Comparison of ENCODE assay signal across 24 mouse cellular contexts in genomic region chr5:74861297-74861696, GRCm38 (mm10).
DNase-seq lines count a peak whose midpoint lies in the region; ATAC-seq and TF ChIP-seq lines count a peak whose summit lies in the region.
"Had no signal": no experiment of that assay in that cellular context is flagged by ENCODE, and none has a peak within 500 bp of the region (broad histone marks: within the 10 kb centered on the region; RNA-seq: fewer than 3 reads in every experiment).

No protein-coding gene starts in this region.

- no peaks in the 10 kb centered on the region for H3K4me1 ChIP-seq in kidney, postnatal 0 days (replicated peaks; ENCODE audit: insufficient read depth, low read length)
- no peaks in the 10 kb centered on the region for H3K4me1 ChIP-seq in lung, postnatal 0 days (ENCODE audit: insufficient read depth, low read depth, low read length)
- H3K4me1 ChIP-seq in neural tube, embryonic 14.5 days (ENCODE audit: control insufficient read depth, insufficient read depth, low read length), result no peaks in the 10 kb centered on the region
- H3K4me1 ChIP-seq: hindbrain, embryonic 15.5 days; liver, embryonic 12.5 days had no signal

- H3K4me2 ChIP-seq in kidney, postnatal 0 days (ENCODE audit: low read length), result no peak overlapping the region
- H3K4me2 ChIP-seq in lung, postnatal 0 days (replicated peaks; ENCODE audit: low read depth, low read length), result no peak overlapping the region
- no peak overlapping the region for H3K4me2 ChIP-seq in neural tube, embryonic 14.5 days (ENCODE audit: low read depth, low read length)
- H3K4me2 ChIP-seq: embryonic facial prominence, embryonic 13.5 days; heart, embryonic 11.5 days; hindbrain, embryonic 15.5 days; liver, embryonic 12.5 days had no signal

- no peak for DNase-seq in frontal cortex, postnatal 25 days (ENCODE audit: low spot score in 2 of 2)
- DNase-seq in kidney, postnatal 0 days (ENCODE audit: low spot score), result peak; percentile 50
- DNase-seq in kidney, adult 9 months, result no peak
- DNase-seq in lung, postnatal 0 days (ENCODE audit: low spot score), result peak; percentile 23
- no peak for DNase-seq in lung, postnatal 14 days
- DNase-seq: adrenal gland, postnatal 25 days; cerebellum, adult 18-20 months; cerebellum, postnatal 10 days; forebrain, postnatal 0 days; gastrocnemius, postnatal 14 days; heart, postnatal 36 days; kidney, adult 18-20 months; layer of hippocampus, postnatal 36 days; left cerebral cortex, postnatal 4 days; liver, postnatal 0 days; midbrain, embryonic 14.5 days; thymus, postnatal 4 days had no signal

- H3K27me3 ChIP-seq in kidney, postnatal 0 days (ENCODE audit: insufficient read depth, low read length), result no peaks in the 10 kb centered on the region
- H3K27me3 ChIP-seq in lung, postnatal 0 days (replicated peaks; ENCODE audit: insufficient read depth, low read length), result no peaks in the 10 kb centered on the region
- H3K27me3 ChIP-seq in neural tube, embryonic 14.5 days (ENCODE audit: control insufficient read depth, insufficient read depth, low read length), result no peaks in the 10 kb centered on the region
- H3K27me3 ChIP-seq: embryonic facial prominence, embryonic 13.5 days; hindbrain, embryonic 15.5 days; liver, embryonic 12.5 days had no signal

- no peak overlapping the region for H3K4me3 ChIP-seq in kidney, postnatal 0 days (replicated peaks; ENCODE audit: low read depth, low read length)
- H3K4me3 ChIP-seq in lung, postnatal 0 days (ENCODE audit: low read depth, low read length), result no peak overlapping the region
- no peak overlapping the region for H3K4me3 ChIP-seq in neural tube, embryonic 14.5 days (ENCODE audit: low read depth, low read length)
- H3K4me3 ChIP-seq: embryonic facial prominence, embryonic 13.5 days; hindbrain, embryonic 15.5 days; liver, embryonic 12.5 days had no signal

- WGBS in kidney, postnatal 0 days, result 45% methylated on average over 2 of the region's 2 CpGs
- WGBS in lung, postnatal 0 days, result 29% methylated on average over 2 of the region's 2 CpGs
- WGBS in neural tube, embryonic 14.5 days, result 9% methylated on average over 2 of the region's 2 CpGs

- TF ChIP-seq CTCF in kidney, postnatal 0 days (IDR thresholded peaks at IDR 0.05; ENCODE audit: low read depth), result no peak
- TF ChIP-seq CTCF in lung, postnatal 0 days (IDR thresholded peaks at IDR 0.05), result no peak

- H3K27ac ChIP-seq in kidney, postnatal 0 days, result no peak overlapping the region
- H3K27ac ChIP-seq in lung, postnatal 0 days (ENCODE audit: low read length), result no peak overlapping the region
- no peak overlapping the region for H3K27ac ChIP-seq in neural tube, embryonic 14.5 days (ENCODE audit: low read depth, low read length)
- H3K27ac ChIP-seq: embryonic facial prominence, embryonic 13.5 days; hindbrain, embryonic 15.5 days; liver, embryonic 12.5 days had no signal

- TF ChIP-seq EP300 in lung, postnatal 0 days (IDR thresholded peaks at IDR 0.05), result no peak

- H3K9me3 ChIP-seq in kidney, postnatal 0 days (replicated peaks; ENCODE audit: low read length), result no peaks in the 10 kb centered on the region
- no peaks in the 10 kb centered on the region for H3K9me3 ChIP-seq in lung, postnatal 0 days (ENCODE audit: low read length)
- H3K9me3 ChIP-seq in neural tube, embryonic 14.5 days (ENCODE audit: control insufficient read depth, low read length), result no peaks in the 10 kb centered on the region
- H3K9me3 ChIP-seq: embryonic facial prominence, embryonic 13.5 days; G1E; hindbrain, embryonic 15.5 days; liver, embryonic 12.5 days had no signal

- H3K36me3 ChIP-seq in kidney, postnatal 0 days (ENCODE audit: insufficient read depth, low read length), result no peaks in the 10 kb centered on the region
- no peaks in the 10 kb centered on the region for H3K36me3 ChIP-seq in lung, postnatal 0 days (ENCODE audit: insufficient read depth, low read length)
- no peaks in the 10 kb centered on the region for H3K36me3 ChIP-seq in neural tube, embryonic 14.5 days (ENCODE audit: control insufficient read depth, insufficient read depth, low read length)
- H3K36me3 ChIP-seq: embryonic facial prominence, embryonic 13.5 days; G1E; hindbrain, embryonic 15.5 days; liver, embryonic 12.5 days had no signal

- no peak overlapping the region for H3K9ac ChIP-seq in kidney, postnatal 0 days (ENCODE audit: low read depth, low read length)
- no peak overlapping the region for H3K9ac ChIP-seq in lung, postnatal 0 days (replicated peaks; ENCODE audit: low read depth)
- no peak overlapping the region for H3K9ac ChIP-seq in neural tube, embryonic 14.5 days (replicated peaks; ENCODE audit: low read depth, low read length)
- H3K9ac ChIP-seq: embryonic facial prominence, embryonic 13.5 days; forebrain, postnatal 0 days; hindbrain, embryonic 15.5 days; liver, embryonic 12.5 days; liver, postnatal 0 days had no signal

- peak; percentile 32; the same call in 1 of the 2 replicates for ATAC-seq in frontal cortex, adult (ENCODE audit: low TSS enrichment)
- ATAC-seq in kidney, postnatal 0 days (replicated peaks; ENCODE audit: low FRiP score, low read depth), result no peak
- ATAC-seq in lung, postnatal 0 days, result peak; percentile 32; the same call in 1 of the 2 replicates
- ATAC-seq in neural tube, embryonic 14.5 days (ENCODE audit: low read depth), result peak; percentile 17; the same call in 1 of the 2 replicates
- ATAC-seq: forebrain, postnatal 0 days; liver, embryonic 12.5 days; liver, postnatal 0 days had no signal

Comparison
In these comparisons a context has a peak if more than half of its experiments do, and no peak if none do; other contexts are left out.
1. DNase-seq: peak in kidney, postnatal 0 days (single experiment) and lung, postnatal 0 days (single experiment); none in frontal cortex, postnatal 25 days (0 of 2), kidney, adult 9 months (single experiment) and lung, postnatal 14 days (single experiment).